Mouse (Mus musculus) cortical plate, adult 2 months (tissue): ENCODE results near the gene Togaram2.

ENCODE experiments used
- CTCF ChIP-seq: fragments of 200-500 bp; IDR thresholded peaks from 2 replicates; pipeline ENCODE4 v1.5.1; 2011; ENCODE audit warnings: mild to moderate bottlenecking, control low read depth, low read length; ENCODE audit not compliant: insufficient read depth; ENCODE audit errors: extremely low read depth
- POLR2A ChIP-seq: fragments of 200-500 bp; IDR thresholded peaks from 2 replicates; pipeline ENCODE4 v1.6.1; 2011; ENCODE audit warnings: mild to moderate bottlenecking, low read length, control low read depth; ENCODE audit not compliant: insufficient read depth; ENCODE audit errors: extremely low read depth

DNA sequence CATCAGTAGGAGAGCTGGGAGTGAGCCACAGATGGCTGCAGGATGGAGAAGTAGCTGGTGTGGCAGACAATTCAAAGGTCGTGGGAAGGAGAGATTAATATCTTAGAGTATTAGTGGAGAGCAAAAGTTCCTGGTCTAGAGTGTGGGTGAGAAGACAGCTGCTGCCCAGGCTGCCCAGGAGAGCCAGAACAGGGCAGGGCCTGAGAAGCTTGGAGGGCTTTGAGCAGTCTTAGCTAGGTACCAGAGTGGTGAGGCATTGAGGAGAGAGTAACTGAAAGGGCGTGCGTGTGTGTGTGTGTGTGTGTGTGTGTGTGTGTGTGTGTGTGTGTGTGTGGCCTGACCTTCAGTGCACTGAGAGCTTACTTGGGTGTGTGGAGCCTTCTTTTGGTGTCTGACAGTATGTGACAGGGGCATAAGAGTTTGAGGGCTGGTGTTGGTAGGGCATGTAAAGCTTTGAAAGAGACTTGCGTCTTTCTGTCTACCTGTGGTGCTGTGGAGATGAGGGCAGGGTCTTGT, 35.3 kb upstream of the Togaram2 start:
- TF ChIP-seq POLR2A = no peak
- TF ChIP-seq CTCF = no peak
